ENCODE assay signal across 8 mouse cellular contexts in genomic region chr7:128743898-128744297, GRCm38 (mm10). TPM values are rescaled to one million over a fixed set of nuclear protein-coding genes. Genes with fewer than 3 reads are reported as not detected.
DNase-seq lines count a peak whose midpoint lies in the region; ATAC-seq and TF ChIP-seq lines count a peak whose summit lies in the region.

No protein-coding gene starts in this region.

- peaks cover 9% of the 10 kb centered on the region; the same call in 1 of the 2 replicates for H3K36me3 ChIP-seq in lung, embryonic 14.5 days (ENCODE audit: insufficient read depth)
- H3K36me3 ChIP-seq in embryonic facial prominence, embryonic 15.5 days: no peaks in the 10 kb centered on the region
- H3K36me3 ChIP-seq in intestine, postnatal 0 days (ENCODE audit: control insufficient read depth, insufficient read depth): no peaks in the 10 kb centered on the region; the same call in 1 of the 2 replicates
- 0 out of 2 replicates have a peak, but pooled peaks cover 3% of the 10 kb centered on the region for H3K36me3 ChIP-seq in neural tube, embryonic 12.5 days

- TF ChIP-seq CTCF in lung, embryonic 14.5 days (IDR thresholded peaks at IDR 0.05; ENCODE audit: low read depth): no peak
- no peak for TF ChIP-seq CTCF in intestine, postnatal 0 days (IDR thresholded peaks at IDR 0.05; ENCODE audit: low read depth)

- 51% methylated on average over 2 of the region's 2 CpGs for WGBS in lung, embryonic 14.5 days
- WGBS in embryonic facial prominence, embryonic 15.5 days: 67% methylated on average over 2 of the region's 2 CpGs
- WGBS in intestine, postnatal 0 days: 48% methylated on average over 2 of the region's 2 CpGs
- WGBS in neural tube, embryonic 12.5 days: 69% methylated on average over 2 of the region's 2 CpGs

- H3K4me2 ChIP-seq in lung, embryonic 14.5 days: peak overlapping the region; percentile 81
- peak overlapping the region; percentile 71 for H3K4me2 ChIP-seq in embryonic facial prominence, embryonic 15.5 days (replicated peaks)
- peak overlapping the region; percentile 76 for H3K4me2 ChIP-seq in intestine, postnatal 0 days (replicated peaks; ENCODE audit: low read depth)
- peak overlapping the region; percentile 67 for H3K4me2 ChIP-seq in neural tube, embryonic 12.5 days (replicated peaks)

- H3K4me1 ChIP-seq in lung, embryonic 14.5 days (ENCODE audit: insufficient read depth): peaks cover 15% of the 10 kb centered on the region
- peaks cover 42% of the 10 kb centered on the region for H3K4me1 ChIP-seq in embryonic facial prominence, embryonic 15.5 days
- H3K4me1 ChIP-seq in intestine, postnatal 0 days (replicated peaks; ENCODE audit: control insufficient read depth, insufficient read depth, low read length): peaks cover 24% of the 10 kb centered on the region
- H3K4me1 ChIP-seq in neural tube, embryonic 12.5 days: peaks cover 34% of the 10 kb centered on the region

- no peak overlapping the region for H3K27ac ChIP-seq in lung, embryonic 14.5 days (ENCODE audit: low read depth)
- H3K27ac ChIP-seq in embryonic facial prominence, embryonic 15.5 days (replicated peaks): no peak overlapping the region
- no peak overlapping the region for H3K27ac ChIP-seq in intestine, postnatal 0 days (ENCODE audit: low read depth, low read length)
- H3K27ac ChIP-seq in neural tube, embryonic 12.5 days: no peak overlapping the region

- no peak for ATAC-seq in lung, embryonic 14.5 days (ENCODE audit: insufficient read depth)
- no peak for ATAC-seq in embryonic facial prominence, embryonic 15.5 days (ENCODE audit: insufficient number of reproducible peaks, low FRiP score, low TSS enrichment, low read depth)
- no peak for ATAC-seq in intestine, postnatal 0 days
- ATAC-seq in neural tube, embryonic 12.5 days (ENCODE audit: low FRiP score, low read depth): no peak

- no peak overlapping the region; the same call in 1 of the 2 replicates for H3K9ac ChIP-seq in lung, embryonic 14.5 days
- no peak overlapping the region for H3K9ac ChIP-seq in embryonic facial prominence, embryonic 15.5 days
- no peak overlapping the region for H3K9ac ChIP-seq in intestine, postnatal 0 days (ENCODE audit: low read depth, low read length)
- no peak overlapping the region for H3K9ac ChIP-seq in neural tube, embryonic 12.5 days

- no peaks in the 10 kb centered on the region for H3K9me3 ChIP-seq in lung, embryonic 14.5 days (ENCODE audit: low read depth, low read length)
- no peaks in the 10 kb centered on the region for H3K9me3 ChIP-seq in embryonic facial prominence, embryonic 15.5 days (replicated peaks)
- H3K9me3 ChIP-seq in intestine, postnatal 0 days (ENCODE audit: control insufficient read depth): no peaks in the 10 kb centered on the region
- H3K9me3 ChIP-seq in neural tube, embryonic 12.5 days: no peaks in the 10 kb centered on the region

- no peak for DNase-seq in lung, embryonic 14.5 days
- DNase-seq in lung, postnatal 36 days: no peak
- no peak for DNase-seq in adrenal gland, adult 8-10 months
- DNase-seq in frontal cortex, postnatal 10 days (ENCODE audit: low spot score in 2 of 2): no peak
- DNase-seq in spleen, postnatal 14 days (ENCODE audit: low spot score in 2 of 2): no peak

- no peaks in the 10 kb centered on the region for H3K27me3 ChIP-seq in lung, embryonic 14.5 days (ENCODE audit: insufficient read depth, low read length)
- peaks cover 5% of the 10 kb centered on the region; the same call in 1 of the 2 replicates for H3K27me3 ChIP-seq in embryonic facial prominence, embryonic 15.5 days
- no peaks in the 10 kb centered on the region for H3K27me3 ChIP-seq in intestine, postnatal 0 days (replicated peaks; ENCODE audit: control insufficient read depth, insufficient read depth, low read length)
- H3K27me3 ChIP-seq in neural tube, embryonic 12.5 days (replicated peaks): no peaks in the 10 kb centered on the region

- H3K4me3 ChIP-seq in lung, embryonic 14.5 days (ENCODE audit: low read depth, low read length): peak overlapping the region; percentile 70
- H3K4me3 ChIP-seq in embryonic facial prominence, embryonic 15.5 days (replicated peaks): peak overlapping the region; percentile 93
- H3K4me3 ChIP-seq in intestine, postnatal 0 days (ENCODE audit: low read depth, low read length): no peak overlapping the region
- H3K4me3 ChIP-seq in neural tube, embryonic 12.5 days: no peak overlapping the region

RNA-seq across cellular contexts. Expression of gene Sec23ip, which starts 0.8 kb away (rescaled TPM):
- 41.0 and 43.0 TPM in 2 replicates for polyA plus RNA-seq in lung, embryonic 14.5 days (2014; fragmentation: Nextera tagmentation; extraction: Ambion mirVana)
- polyA plus RNA-seq in embryonic facial prominence, embryonic 15.5 days (2015; fragmentation: Nextera tagmentation; extraction: Ambion mirVana): 35.3 and 38.2 TPM in 2 replicates
- 15.3 and 17.2 TPM in 2 replicates for polyA plus RNA-seq in intestine, postnatal 0 days (2015; fragmentation: Nextera tagmentation; extraction: Ambion mirVana)
- polyA plus RNA-seq in neural tube, embryonic 12.5 days (2016; fragmentation: Nextera tagmentation; extraction: Ambion mirVana): 42.4 and 42.9 TPM in 2 replicates
- 10 to 100 TPM; 40.6 to 62.4 (median 52.2) TPM for total RNA-seq in adrenal gland, adult 8-10 months (2022)

RNA-seq across cellular contexts. Expression of gene Mcmbp, which starts 3.6 kb away (rescaled TPM):
- polyA plus RNA-seq in lung, embryonic 14.5 days (2014; fragmentation: Nextera tagmentation; extraction: Ambion mirVana): 81.1 and 82.5 TPM in 2 replicates
- polyA plus RNA-seq in embryonic facial prominence, embryonic 15.5 days (2015; fragmentation: Nextera tagmentation; extraction: Ambion mirVana): 53.8 and 54.5 TPM in 2 replicates
- 25.0 and 26.5 TPM in 2 replicates for polyA plus RNA-seq in intestine, postnatal 0 days (2015; fragmentation: Nextera tagmentation; extraction: Ambion mirVana)
- 61.8 and 66.2 TPM in 2 replicates for polyA plus RNA-seq in neural tube, embryonic 12.5 days (2016; fragmentation: Nextera tagmentation; extraction: Ambion mirVana)
- total RNA-seq in adrenal gland, adult 8-10 months (2022): 10 to 100 TPM; 29.2 to 37.8 (median 35.0) TPM

Comparison
In these comparisons a context has a peak if more than half of its experiments do, and no peak if none do; other contexts are left out.
1. H3K4me3 ChIP-seq: peak in lung, embryonic 14.5 days (single experiment) and embryonic facial prominence, embryonic 15.5 days (single experiment); none in intestine, postnatal 0 days (single experiment) and neural tube, embryonic 12.5 days (single experiment).
2. Peak in every context shown above with its lines, with median percentiles within 50 percentile points of each other: H3K4me2 ChIP-seq.